ENCODE assay signal across 23 mouse cellular contexts in the genomic region with DNA sequence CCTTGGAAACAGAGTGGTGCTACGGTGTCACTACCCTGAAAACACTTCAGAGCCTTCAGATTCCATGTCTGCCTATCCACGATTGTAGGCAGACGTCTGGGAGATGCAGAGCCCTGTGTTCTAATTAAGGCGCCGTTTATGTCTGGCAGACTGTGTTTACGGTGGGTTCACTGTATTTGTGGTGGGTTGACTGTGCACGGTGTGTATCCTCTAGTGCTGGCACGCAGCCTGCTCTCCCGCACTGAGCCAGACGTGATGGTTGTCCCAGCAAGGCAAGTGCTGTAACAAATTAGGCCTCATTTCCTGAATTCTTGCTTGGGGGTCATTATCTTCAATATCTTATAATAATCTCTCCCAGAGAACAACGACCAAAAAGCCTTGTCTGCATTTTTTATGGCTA. TPM values are rescaled to one million over a fixed set of nuclear protein-coding genes. Genes with fewer than 3 reads are reported as not detected.
DNase-seq lines count a peak whose midpoint lies in the region; ATAC-seq and TF ChIP-seq lines count a peak whose summit lies in the region.
"Had no signal": no experiment of that assay in that cellular context is flagged by ENCODE, and none has a peak within 500 bp of the region (broad histone marks: within the 10 kb centered on the region; RNA-seq: fewer than 3 reads in every experiment).

No protein-coding gene starts in this region.

- DNase-seq in forebrain, embryonic 14.5 days (ENCODE audit: low spot score), result peak; percentile 42
- DNase-seq in forebrain, embryonic 10.5 days (ENCODE audit: extremely low spot score, low spot score), result no peak
- no peak for DNase-seq in limb, embryonic 10.5 days (ENCODE audit: low spot score)
- DNase-seq in right cerebral cortex, postnatal 10 days (ENCODE audit: low spot score in 2 of 2), result peak; percentile 39 to 42
- DNase-seq in right cerebral cortex, postnatal 14 days, result no peak
- no peak for DNase-seq in heart, adult 2 months
- DNase-seq: adrenal gland, postnatal 25 days; cerebellum, adult 8-10 months; embryo, embryonic 11 days; kidney, adult 18-20 months; kidney, postnatal 4 days; lung, postnatal 4 days; thymus, postnatal 4 days had no signal

- TF ChIP-seq EP300 in heart, adult 2 months (IDR thresholded peaks at IDR 0.05; ENCODE audit: insufficient read depth, low read depth, low read length), result no peak

- H3K4me1 ChIP-seq in forebrain, embryonic 14.5 days (ENCODE audit: control insufficient read depth, insufficient read depth, low read length), result no peaks in the 10 kb centered on the region
- 0 out of 2 replicates have a peak, but pooled peaks cover 3% of the 10 kb centered on the region for H3K4me1 ChIP-seq in forebrain, embryonic 10.5 days
- peaks cover 19% of the 10 kb centered on the region for H3K4me1 ChIP-seq in limb, embryonic 12.5 days (replicated peaks)
- peaks cover 22% of the 10 kb centered on the region for H3K4me1 ChIP-seq in limb, embryonic 10.5 days
- H3K4me1 ChIP-seq in heart, adult 2 months (ENCODE audit: control insufficient read depth, insufficient read depth, low read length), result no peaks in the 10 kb centered on the region
- H3K4me1 ChIP-seq: heart, embryonic 15.5 days had no signal

- no peaks in the 10 kb centered on the region for H3K27me3 ChIP-seq in forebrain, embryonic 14.5 days (replicated peaks; ENCODE audit: control insufficient read depth, insufficient read depth, low read length)
- H3K27me3 ChIP-seq in forebrain, embryonic 10.5 days (ENCODE audit: poor library complexity, severe bottlenecking), result no peaks in the 10 kb centered on the region
- H3K27me3 ChIP-seq in limb, embryonic 12.5 days, result no peaks in the 10 kb centered on the region; the same call in 1 of the 2 replicates
- no peaks in the 10 kb centered on the region for H3K27me3 ChIP-seq in limb, embryonic 10.5 days (ENCODE audit: low read depth, poor library complexity, severe bottlenecking)
- no peaks in the 10 kb centered on the region for H3K27me3 ChIP-seq in heart, adult 2 months (ENCODE audit: control insufficient read depth, insufficient read depth, low read length)
- H3K27me3 ChIP-seq: forebrain, embryonic 15.5 days; heart, embryonic 15.5 days; megakaryocyte, embryonic 14.5 days; midbrain, embryonic 13.5 days had no signal

- no peak overlapping the region for H3K9ac ChIP-seq in forebrain, embryonic 14.5 days (ENCODE audit: low read length)
- H3K9ac ChIP-seq in limb, embryonic 12.5 days (replicated peaks), result no peak overlapping the region
- no peak overlapping the region for H3K9ac ChIP-seq in heart, adult 2 months (ENCODE audit: low read depth, low read length)
- H3K9ac ChIP-seq: embryonic facial prominence, embryonic 13.5 days; forebrain, embryonic 15.5 days; heart, embryonic 15.5 days; midbrain, embryonic 13.5 days had no signal

- intact Hi-C loops in heart, adult 2 months (cut with DNase I), result no loop called here

- 48% methylated on average over 11 of the region's 11 CpGs for WGBS in forebrain, embryonic 14.5 days
- 88% methylated on average over 11 of the region's 11 CpGs for WGBS in forebrain, embryonic 10.5 days
- WGBS in limb, embryonic 12.5 days, result 30% methylated on average over 11 of the region's 11 CpGs
- WGBS in limb, embryonic 10.5 days, result 53% methylated on average over 11 of the region's 11 CpGs
- WGBS in heart, adult 2 months, result 52% methylated on average over 11 of the region's 11 CpGs

- no peaks in the 10 kb centered on the region for H3K79me2 ChIP-seq in heart, adult 2 months (replicated peaks; ENCODE audit: control insufficient read depth, insufficient read depth, low read length)

- no peak for TF ChIP-seq CTCF in heart, adult 2 months (IDR thresholded peaks at IDR 0.05)

- H3K36me3 ChIP-seq in forebrain, embryonic 14.5 days (ENCODE audit: control insufficient read depth, insufficient read depth, low read length), result no peaks in the 10 kb centered on the region
- H3K36me3 ChIP-seq in forebrain, embryonic 10.5 days (replicated peaks), result no peaks in the 10 kb centered on the region
- no peaks in the 10 kb centered on the region for H3K36me3 ChIP-seq in limb, embryonic 12.5 days
- H3K36me3 ChIP-seq in limb, embryonic 10.5 days, result no peaks in the 10 kb centered on the region
- no peaks in the 10 kb centered on the region for H3K36me3 ChIP-seq in heart, adult 2 months (ENCODE audit: control insufficient read depth, insufficient read depth, low read length)
- H3K36me3 ChIP-seq: embryonic facial prominence, embryonic 13.5 days; forebrain, embryonic 15.5 days; heart, embryonic 15.5 days; midbrain, embryonic 13.5 days had no signal

- no peak overlapping the region for H3K27ac ChIP-seq in forebrain, embryonic 14.5 days (ENCODE audit: low read depth, low read length)
- no peak overlapping the region for H3K27ac ChIP-seq in forebrain, embryonic 10.5 days
- H3K27ac ChIP-seq in limb, embryonic 12.5 days, result no peak overlapping the region
- H3K27ac ChIP-seq in limb, embryonic 10.5 days, result no peak overlapping the region; the same call in 1 of the 2 replicates
- no peak overlapping the region for H3K27ac ChIP-seq in heart, adult 2 months
- H3K27ac ChIP-seq: embryonic facial prominence, embryonic 13.5 days; forebrain, embryonic 15.5 days; heart, embryonic 15.5 days; midbrain, embryonic 13.5 days had no signal

- no peak for TF ChIP-seq POLR2A in heart, adult 2 months (IDR thresholded peaks at IDR 0.05; ENCODE audit: insufficient read depth, low read depth, low read length)

- no peak overlapping the region for H3K4me3 ChIP-seq in forebrain, embryonic 14.5 days (ENCODE audit: low read depth, low read length)
- H3K4me3 ChIP-seq in forebrain, embryonic 10.5 days, result no peak overlapping the region
- no peak overlapping the region for H3K4me3 ChIP-seq in limb, embryonic 12.5 days (replicated peaks)
- no peak overlapping the region for H3K4me3 ChIP-seq in limb, embryonic 10.5 days
- H3K4me3 ChIP-seq in heart, adult 2 months, result no peak overlapping the region
- H3K4me3 ChIP-seq: embryonic facial prominence, embryonic 13.5 days; erythroblast, embryonic 14.5 days; forebrain, embryonic 15.5 days; heart, embryonic 15.5 days; megakaryocyte, embryonic 14.5 days; midbrain, embryonic 13.5 days had no signal

- no peaks in the 10 kb centered on the region for H3K9me3 ChIP-seq in forebrain, embryonic 14.5 days (replicated peaks; ENCODE audit: control insufficient read depth, low read length)
- no peaks in the 10 kb centered on the region for H3K9me3 ChIP-seq in forebrain, embryonic 10.5 days
- H3K9me3 ChIP-seq in limb, embryonic 12.5 days, result 0 out of 2 replicates have a peak, but pooled peaks cover 5% of the 10 kb centered on the region
- H3K9me3 ChIP-seq in limb, embryonic 10.5 days (replicated peaks), result no peaks in the 10 kb centered on the region
- H3K9me3 ChIP-seq: embryonic facial prominence, embryonic 13.5 days; forebrain, embryonic 15.5 days; heart, embryonic 15.5 days; midbrain, embryonic 13.5 days had no signal

- H3K4me2 ChIP-seq in forebrain, embryonic 14.5 days (ENCODE audit: low read length), result no peak overlapping the region
- H3K4me2 ChIP-seq in limb, embryonic 12.5 days, result peak overlapping the region; percentile 28; the same call in 1 of the 2 replicates
- H3K4me2 ChIP-seq: embryonic facial prominence, embryonic 13.5 days; forebrain, embryonic 15.5 days; heart, embryonic 15.5 days; liver, embryonic 11.5 days; midbrain, embryonic 13.5 days had no signal

- ATAC-seq in forebrain, embryonic 14.5 days, result no peak
- ATAC-seq in limb, embryonic 12.5 days (ENCODE audit: insufficient number of reproducible peaks, insufficient read depth, low FRiP score, low TSS enrichment, low read depth), result no peak
- ATAC-seq: CD4-positive, CD25-positive, alpha-beta regulatory T cell, adult 4 months; forebrain, embryonic 15.5 days; hindbrain, embryonic 16.5 days; midbrain, embryonic 13.5 days had no signal

RNA-seq across cellular contexts. Expression of gene Helb, which starts 20.9 kb away (rescaled TPM):
- 2.6 and 3.3 TPM in 2 replicates for polyA plus RNA-seq in forebrain, embryonic 14.5 days (2014; fragmentation: Nextera tagmentation; extraction: Ambion mirVana)
- 5.2 and 5.3 TPM in 2 replicates for polyA plus RNA-seq in forebrain, embryonic 10.5 days (2016; fragmentation: Nextera tagmentation; extraction: Ambion mirVana)
- polyA plus RNA-seq in limb, embryonic 12.5 days (2016; fragmentation: Nextera tagmentation; extraction: Ambion mirVana), result 7.2 and 7.3 TPM in 2 replicates
- polyA plus RNA-seq in limb, embryonic 10.5 days (2016; fragmentation: Nextera tagmentation; extraction: Ambion mirVana), result 4.9 and 6.2 TPM in 2 replicates
- total RNA-seq in heart, adult 2 months (2021), result 10 to 100 TPM in 1 of 2 experiments, 1 to 10 TPM in 1; 7.7 to 11.0 TPM
- 3.7 and 7.1 TPM in 2 replicates for polyA plus RNA-seq in heart, adult 2 months (2012; rRNA removed)

Comparison
In these comparisons a context has a peak if more than half of its experiments do, and no peak if none do; other contexts are left out.
1. DNase-seq: peak in forebrain, embryonic 14.5 days (single experiment) and right cerebral cortex, postnatal 10 days (2 of 2); none in forebrain, embryonic 10.5 days (single experiment), limb, embryonic 10.5 days (single experiment), right cerebral cortex, postnatal 14 days (single experiment) and heart, adult 2 months (0 of 2).